Comparison of ENCODE assay signal across 9 mouse cellular contexts in genomic region chr7:117739706-117740105, GRCm38 (mm10).
DNase-seq lines count a peak whose midpoint lies in the region; ATAC-seq and TF ChIP-seq lines count a peak whose summit lies in the region.
"Had no signal": no experiment of that assay in that cellular context is flagged by ENCODE, and none has a peak within 500 bp of the region (broad histone marks: within the 10 kb centered on the region; RNA-seq: fewer than 3 reads in every experiment).

No protein-coding gene starts in this region.

- H3K27me3 ChIP-seq in heart, embryonic 11.5 days (ENCODE audit: control insufficient read depth, insufficient read depth, low read length): no peaks in the 10 kb centered on the region

- no peaks in the 10 kb centered on the region for H3K4me1 ChIP-seq in heart, embryonic 11.5 days (ENCODE audit: control insufficient read depth, insufficient read depth, low read length)
- H3K4me1 ChIP-seq in lung, adult 2 months (ENCODE audit: control insufficient read depth, insufficient read depth, low read length): no peaks in the 10 kb centered on the region

- H3K9me3 ChIP-seq in heart, embryonic 11.5 days (replicated peaks; ENCODE audit: control insufficient read depth, low read length): no peaks in the 10 kb centered on the region

- no peaks in the 10 kb centered on the region for H3K36me3 ChIP-seq in heart, embryonic 11.5 days (ENCODE audit: control insufficient read depth, insufficient read depth, low read length)

- no peak overlapping the region for H3K4me3 ChIP-seq in heart, embryonic 11.5 days (ENCODE audit: low read depth, low read length)
- no peak overlapping the region for H3K4me3 ChIP-seq in layer of hippocampus, adult 2 months
- no peak overlapping the region for H3K4me3 ChIP-seq in lung, adult 2 months (replicated peaks; ENCODE audit: extremely low read depth, low read depth, low read length)

- no peak for ATAC-seq in heart, embryonic 11.5 days (replicated peaks; ENCODE audit: insufficient number of reproducible peaks, low FRiP score, low TSS enrichment)
- no peak for ATAC-seq in inflammation-experienced regulatory T-cells, adult 6 months

- no peak for TF ChIP-seq POLR2A in lung, adult 2 months (IDR thresholded peaks at IDR 0.05; ENCODE audit: borderline replicate concordance, extremely low read depth, low read depth, low read length)

- WGBS in heart, embryonic 11.5 days (ENCODE audit: insufficient replicate concordance): 64% methylated on average over 6 of the region's 6 CpGs
- 44% methylated on average over 6 of the region's 6 CpGs for WGBS in lung, adult 2 months

- no peak for TF ChIP-seq CTCF in layer of hippocampus, adult 2 months (conservative IDR thresholded peaks at IDR 0.05)
- no peak for TF ChIP-seq CTCF in lung, adult 2 months (IDR thresholded peaks at IDR 0.05; ENCODE audit: insufficient read depth, low read length)

- DNase-seq in heart, adult 18-20 months: peak; percentile 36 to 39
- DNase-seq in 3134 (ENCODE audit: extremely low read depth, insufficient read length, low spot score) (peak; percentile 66), MN1 (ENCODE audit: low spot score) (peak; percentile 61)
- peak; percentile 35 to 58 for DNase-seq in layer of hippocampus, adult 2 months (ENCODE audit: low spot score in 2 of 2)
- no peak for DNase-seq in thymus, postnatal 4 days
- no peak for DNase-seq in lung, adult 2 months

- H3K4me2 ChIP-seq in heart, embryonic 11.5 days: no peak overlapping the region
- H3K4me2 ChIP-seq: midbrain, embryonic 11.5 days had no signal

- no peak overlapping the region for H3K27ac ChIP-seq in heart, embryonic 11.5 days (ENCODE audit: low read depth, low read length)
- H3K27ac ChIP-seq in layer of hippocampus, adult 2 months: no peak overlapping the region

- H3K9ac ChIP-seq in heart, embryonic 11.5 days (ENCODE audit: low read depth, low read length): no peak overlapping the region

Comparison
In these comparisons a context has a peak if more than half of its experiments do, and no peak if none do; other contexts are left out.
1. DNase-seq: peak in heart, adult 18-20 months (2 of 2), 3134 (single experiment), MN1 (single experiment) and layer of hippocampus, adult 2 months (2 of 2); none in thymus, postnatal 4 days (single experiment) and lung, adult 2 months (single experiment).